Mouse (Mus musculus) heart, adult 2 months (tissue): ENCODE measurements around the gene Hoxa11.

ENCODE experiments used
- CTCF ChIP-seq: fragments of 200-600 bp; IDR thresholded peaks from 2 replicates; pipeline ENCODE4 v1.8.1; 2022; ENCODE audit warnings: antibody characterized with exemption, mild to moderate bottlenecking, moderate library complexity
- POLR2A ChIP-seq: fragments of 200-500 bp; IDR thresholded peaks from 2 replicates; pipeline ENCODE4 v1.6.1; 2011; ENCODE audit warnings: mild to moderate bottlenecking, low read depth, low read length, control low read depth; ENCODE audit not compliant: insufficient read depth

DNA sequence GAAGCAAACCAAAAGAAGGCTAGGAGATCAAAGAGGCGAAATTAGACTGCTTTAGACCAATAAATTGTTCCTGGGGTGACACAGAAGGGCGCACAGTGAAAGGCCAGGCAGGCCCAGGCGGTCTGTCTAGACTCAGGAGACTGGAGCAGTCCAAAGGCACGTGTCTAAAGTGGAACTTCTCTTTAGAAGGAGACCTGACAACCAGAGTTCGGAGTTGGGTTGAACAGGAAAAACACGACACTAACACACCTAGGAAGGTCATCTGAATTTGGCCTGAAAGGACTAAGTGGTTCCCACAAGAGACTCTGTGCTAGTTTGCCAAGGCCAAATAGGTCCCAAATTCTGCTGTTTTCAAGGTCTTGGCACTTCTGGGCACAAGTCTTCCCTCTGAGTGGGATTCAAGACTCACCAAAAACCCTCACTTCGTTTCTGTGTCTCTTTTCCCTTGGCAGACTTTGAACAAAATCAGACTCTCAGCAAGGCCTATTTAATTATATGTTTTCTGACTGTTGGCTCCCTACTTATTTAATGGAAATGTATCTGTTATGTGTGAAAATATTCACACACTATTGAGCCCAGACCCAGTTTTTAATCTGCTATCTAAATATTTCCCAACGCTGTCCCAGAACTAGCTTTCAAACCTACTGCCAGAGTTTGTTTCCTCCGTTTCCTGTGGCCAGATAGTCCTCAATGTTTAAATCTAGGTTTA, 26.2 kb downstream of the Hoxa11 start:
- TF ChIP-seq CTCF (no peak), POLR2A (no peak)
